Mouse (Mus musculus): ENCODE results near the gene Tspan9.

GRCm38 (mm10) chr6:128065982-128066381 is 77.4 kb downstream of the Tspan9 start:
- TF ChIP-seq GATA1 (IDR thresholded peaks at IDR 0.05; ENCODE audit: borderline replicate concordance, low read length) (no peak), FLI1 (IDR thresholded peaks at IDR 0.05; ENCODE audit: low read length) (no peak)
